Mouse (Mus musculus) MEL (cell line): ENCODE data around the gene Tdpoz5. TPM values are rescaled to one million over a fixed set of nuclear protein-coding genes. Genes with fewer than 3 reads are reported as not detected.
"Not testable (repeated sequence)": the region's sequence is repeated elsewhere in the genome, so short reads cannot be mapped to it uniquely, and the experiment has no call there.

Source experiments
- DNase-seq: peaks from one replicate; pipeline ENCODE4 v3.0.0; 2011; ENCODE audit warnings: low read depth, low spot score
- H3K27ac ChIP-seq: 2 replicates; pipeline ENCODE4 v1.5.1; 2012; ENCODE audit warnings: low read depth, mild to moderate bottlenecking, control low read depth, low read length, moderate library complexity; ENCODE audit not compliant: control insufficient read depth
- H3K27me3 ChIP-seq, 2 experiments: fragments of 150-350 bp in 1 of 2; sonication (generic) in 1 of 2; 2 replicates each; pipeline ENCODE4 v1.6.1; 2012; ENCODE audit warnings: low read length in 2 of 2, mild to moderate bottlenecking in 2 of 2, improper control_type of control experiment in 1 of 2, moderate library complexity in 1 of 2; ENCODE audit not compliant: insufficient read depth in 2 of 2, control insufficient read depth in 1 of 2
- H3K36me3 ChIP-seq, 2 experiments: 2 replicates each; pipeline ENCODE4 v1.6.1; 2012 to 2014; ENCODE audit warnings: low read length in 2 of 2, improper control_type of control experiment in 1 of 2, inconsistent platforms in 1 of 2, mild to moderate bottlenecking in 1 of 2; ENCODE audit not compliant: insufficient read depth in 2 of 2, control insufficient read depth in 1 of 2
- H3K4me1 ChIP-seq, 2 experiments: fragments of 150-350 bp in 1 of 2; sonication (generic) in 1 of 2; 2 replicates each; pipeline ENCODE4 v1.6.1; 2012; ENCODE audit warnings: low read length in 2 of 2, improper control_type of control experiment in 1 of 2, mild to moderate bottlenecking in 1 of 2; ENCODE audit not compliant: insufficient read depth in 2 of 2, control insufficient read depth in 1 of 2
- H3K4me3 ChIP-seq, 2 experiments: fragments of 150-350 bp in 1 of 2; sonication (generic) in 1 of 2; 2 replicates each; pipeline ENCODE4 v1.5.1; 2012; ENCODE audit warnings: low read depth in 2 of 2, low read length in 2 of 2, mild to moderate bottlenecking in 2 of 2, moderate library complexity in 2 of 2, control low read depth in 1 of 2, improper control_type of control experiment in 1 of 2; ENCODE audit not compliant: control insufficient read depth in 1 of 2, insufficient read depth in 1 of 2
- H3K79me2 ChIP-seq: 2 replicates; pipeline ENCODE4 v1.6.1; 2012; ENCODE audit warnings: mild to moderate bottlenecking, low read length, moderate library complexity; ENCODE audit not compliant: control insufficient read depth, poor library complexity, insufficient read depth
- H3K9ac ChIP-seq: 2 replicates; pipeline ENCODE4 v1.6.1; 2012; ENCODE audit warnings: low read depth, mild to moderate bottlenecking, control low read depth, low read length, moderate library complexity; ENCODE audit not compliant: control insufficient read depth, poor library complexity, severe bottlenecking
- H3K9me3 ChIP-seq: fragments of 150-350 bp; sonication (generic); replicated peaks from 2 replicates; pipeline ENCODE4 v1.6.1; 2012; ENCODE audit warnings: mild to moderate bottlenecking, low read length, improper control_type of control experiment, moderate library complexity; ENCODE audit not compliant: insufficient read depth
- polyA plus RNA-seq, 2 experiments: library from polyadenylated mRNA; stranded (reverse) in 1 of 2; unstranded in 1 of 2; fragments of >175 nt in 1 of 2; fragments of >200 nt in 1 of 2; gene quantifications; 2 replicates each; pipeline versions ENCODE4 v1.2.1 to v1.2.4; 2012; ENCODE audit warnings: low replicate concordance in 2 of 2, low read depth in 1 of 2; ENCODE audit not compliant: insufficient read length in 2 of 2, insufficient read depth in 1 of 2, missing spikeins in 1 of 2
- total RNA-seq: library from RNA; depleted of rRNA; stranded (reverse); fragments of 300-350 nt; gene quantifications from 2 replicates; pipeline ENCODE4 v1.2.3, GENCODE M21; 2012; rRNA removed

Gene Tdpoz5
- total RNA-seq: not detected in 2 replicates
- not detected for polyA plus RNA-seq

GRCm38 (mm10) chr3:93961214-93961613, at the start of gene Tdpoz5:
Gene Tdpoz5, minus strand, starts transcription at chr3:93961314.
- not testable (repeated sequence) for H3K27me3 ChIP-seq, H3K36me3 ChIP-seq, H3K9me3 ChIP-seq, DNase-seq, H3K27ac ChIP-seq, H3K79me2 ChIP-seq, H3K9ac ChIP-seq, H3K4me1 ChIP-seq, H3K4me3 ChIP-seq

DNA sequence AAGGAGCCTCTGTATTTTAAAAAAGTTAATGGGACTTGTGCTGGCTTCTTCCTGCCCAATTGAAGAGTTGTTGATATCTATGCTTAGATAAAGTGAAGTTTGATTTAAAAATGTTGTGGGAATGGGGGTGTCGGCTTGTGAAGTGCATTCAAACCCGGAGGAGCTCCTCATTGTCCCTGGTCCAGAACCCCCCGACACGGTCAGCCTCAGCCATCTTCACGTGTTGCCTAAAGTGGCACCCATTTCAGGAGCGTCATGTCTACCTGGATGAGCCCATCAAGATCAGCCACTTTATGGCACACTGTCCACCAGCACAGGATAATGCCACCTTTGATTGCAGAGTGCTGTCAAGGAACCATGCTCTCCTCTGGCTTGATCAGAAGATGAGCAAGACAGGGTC, 7.8 kb upstream of the Tdpoz5 start:
- not testable (repeated sequence) for DNase-seq, H3K27me3 ChIP-seq, H3K4me1 ChIP-seq, H3K79me2 ChIP-seq, H3K27ac ChIP-seq, H3K36me3 ChIP-seq, H3K9ac ChIP-seq, H3K9me3 ChIP-seq, H3K4me3 ChIP-seq

GRCm38 (mm10) chr3:93943443-93943842, 17.7 kb downstream of the Tdpoz5 start, which contains the start of gene Gm9117:
Gene Gm9117, minus strand, starts transcription at chr3:93943543.
- H3K36me3 ChIP-seq, H3K79me2 ChIP-seq, H3K4me1 ChIP-seq, H3K27me3 ChIP-seq, H3K27ac ChIP-seq, DNase-seq, H3K9ac ChIP-seq, H3K4me3 ChIP-seq, H3K9me3 ChIP-seq: not testable (repeated sequence)

- not testable (repeated sequence) for H3K4me3 ChIP-seq, H3K4me1 ChIP-seq, H3K36me3 ChIP-seq, H3K79me2 ChIP-seq, H3K27me3 ChIP-seq, DNase-seq, H3K9me3 ChIP-seq, H3K27ac ChIP-seq, H3K9ac ChIP-seq
Measured at GRCm38 (mm10) chr3:93938386-93938785, 22.7 kb downstream of the Tdpoz5 start.

Other genes starting within 250 kb of the Tdpoz5 start
- not detected in 2 replicates for gene Gm5773, start 188.3 kb downstream of the Tdpoz5 start, total RNA-seq
- not detected for gene Gm5773, start 188.3 kb downstream of the Tdpoz5 start, polyA plus RNA-seq
- not detected in 2 replicates for gene Tdpoz4, start 164.9 kb downstream of the Tdpoz5 start, total RNA-seq
- gene Tdpoz4, start 164.9 kb downstream of the Tdpoz5 start, polyA plus RNA-seq: not detected
- gene Tdpoz3, start 135.3 kb downstream of the Tdpoz5 start, total RNA-seq: not detected in 2 replicates
- not detected for gene Tdpoz3, start 135.3 kb downstream of the Tdpoz5 start, polyA plus RNA-seq
- not detected in 2 replicates for gene Gm9117, start 17.8 kb downstream of the Tdpoz5 start, total RNA-seq
- not detected for gene Gm9117, start 17.8 kb downstream of the Tdpoz5 start, polyA plus RNA-seq
- gene Gm9125, start 93.6 kb upstream of the Tdpoz5 start, total RNA-seq: not detected in 2 replicates
- gene Gm9125, start 93.6 kb upstream of the Tdpoz5 start, polyA plus RNA-seq: not detected
- gene Gm10697, start 111.3 kb upstream of the Tdpoz5 start, total RNA-seq: not detected in 2 replicates
- gene Gm10697, start 111.3 kb upstream of the Tdpoz5 start, polyA plus RNA-seq: not detected
- not detected in 2 replicates for gene Gm10696, start 216.9 kb upstream of the Tdpoz5 start, total RNA-seq
- not detected for gene Gm10696, start 216.9 kb upstream of the Tdpoz5 start, polyA plus RNA-seq
- not detected in 2 replicates for gene Gm5286, start 235.4 kb upstream of the Tdpoz5 start, total RNA-seq
- gene Gm5286, start 235.4 kb upstream of the Tdpoz5 start, polyA plus RNA-seq: not detected